Mouse (Mus musculus) midbrain, embryonic 14.5 days (tissue): ENCODE data around the gene Wnt1. TPM values are rescaled to one million over a fixed set of nuclear protein-coding genes. Genes with fewer than 3 reads are reported as not detected.

ENCODE experiments used
- ATAC-seq: fragments of 200-750 bp; cut with Nextera tagmentation; 2 replicates; pipeline ENCODE4 v1.8.0; 2017; ENCODE audit warnings: moderate number of reproducible peaks, moderate library complexity; ENCODE audit not compliant: low FRiP score, low TSS enrichment
- DNase-seq: peaks from one replicate; pipeline ENCODE4 v3.0.0-alpha.2; 2015
- H3K27ac ChIP-seq: fragments of 300-500 bp; sonication (generic); replicated peaks from 2 replicates; pipeline ENCODE4 v1.5.1; 2014; ENCODE audit warnings: mild to moderate bottlenecking, low read depth, low read length, moderate library complexity
- H3K27me3 ChIP-seq: fragments of 300-500 bp; sonication (generic); 2 replicates; pipeline ENCODE4 v1.6.1; 2014; ENCODE audit warnings: low read length, control low read depth, mixed read lengths; ENCODE audit not compliant: control insufficient read depth, insufficient read depth
- H3K36me3 ChIP-seq: fragments of 300-500 bp; sonication (generic); 2 replicates; pipeline ENCODE4 v1.6.1; 2014; ENCODE audit warnings: low read length, control low read depth; ENCODE audit not compliant: control insufficient read depth, insufficient read depth
- H3K4me1 ChIP-seq: fragments of 300-500 bp; sonication (generic); 2 replicates; pipeline ENCODE4 v1.6.1; 2014; ENCODE audit warnings: mild to moderate bottlenecking, antibody characterized with exemption, low read length, control low read depth; ENCODE audit not compliant: control insufficient read depth, insufficient read depth
- H3K4me2 ChIP-seq: fragments of 300-500 bp; sonication (generic); 2 replicates; pipeline ENCODE4 v1.6.1; 2014; ENCODE audit warnings: mild to moderate bottlenecking, low read length, moderate library complexity
- H3K4me3 ChIP-seq: fragments of 300-500 bp; sonication (generic); replicated peaks from 2 replicates; pipeline ENCODE4 v1.5.1; 2014; ENCODE audit warnings: low read depth, low read length
- H3K9ac ChIP-seq: fragments of 300-500 bp; sonication (generic); replicated peaks from 2 replicates; pipeline ENCODE4 v1.6.1; 2014; ENCODE audit warnings: mild to moderate bottlenecking, low read length, moderate library complexity
- H3K9me3 ChIP-seq: fragments of 300-500 bp; sonication (generic); 2 replicates; pipeline ENCODE4 v1.6.1; 2016; ENCODE audit warnings: low read length, control low read depth, mixed read lengths; ENCODE audit not compliant: control insufficient read depth
- WGBS: fragments of 180-500 bp; shearing (Covaris S2); extraction: QIAGEN DNeasy Blood & Tissue Kit; methylation state at CpG from one replicate; pipeline ENCODE4 v1.1.7; 2014; 5-methylcytosine and 5-hydroxymethylcytosine counted together
- polyA plus RNA-seq: library from polyadenylated mRNA; unstranded; fragments of >200 nt; fragmentation: Nextera tagmentation; extraction: Ambion mirVana; gene quantifications from 2 replicates; pipeline ENCODE4 v1.2.1, GENCODE M21; 2014

Wnt1 gene
- polyA plus RNA-seq, 1 experiment from 2014 or later = 4.1 TPM

- 8% methylated on average over 13 of the region's 13 CpGs for WGBS
- Histone ChIP-seq H3K9me3 (no peaks in the 10 kb centered on the region), H3K4me1 (peaks cover 12% of the 10 kb centered on the region; the same call in 1 of the 2 replicates), H3K27ac (no peak overlapping the region), H3K4me3 (peak overlapping the region; percentile 30), H3K4me2 (peak overlapping the region; percentile 51), H3K9ac (no peak overlapping the region; the same call in 1 of the 2 replicates), H3K36me3 (no peaks in the 10 kb centered on the region), H3K27me3 (peaks cover 96% of the 10 kb centered on the region)
- no peak for ATAC-seq
- DNase-seq = no peak
Measured at GRCm38 (mm10) chr15:98793141-98793698, 3.6 kb downstream of the Wnt1 start.

GRCm38 (mm10) chr15:98796803-98797595 lies 7.3 kb downstream of the Wnt1 start:
- peak overlapping the region; percentile 15; the same call in 1 of the 2 replicates for H3K4me2 ChIP-seq
- H3K27me3 ChIP-seq = peaks cover 82% of the 10 kb centered on the region
- H3K36me3 ChIP-seq = no peaks in the 10 kb centered on the region
- peaks cover 12% of the 10 kb centered on the region; the same call in 1 of the 2 replicates for H3K4me1 ChIP-seq
- DNase-seq (peak; percentile 83), ATAC-seq (no peak)
- H3K9me3 ChIP-seq = no peaks in the 10 kb centered on the region
- no peak overlapping the region; the same call in 1 of the 2 replicates for H3K9ac ChIP-seq
- H3K4me3 ChIP-seq = no peak overlapping the region
- no peak overlapping the region for H3K27ac ChIP-seq
- WGBS = 3% methylated on average over 13 of the region's 13 CpGs

- peak overlapping the region; percentile 22; the same call in 1 of the 2 replicates for H3K4me2 ChIP-seq
- under 1% methylated on average over 28 of the region's 28 CpGs for WGBS
- DNase-seq = peak; percentile 88
Measured at GRCm38 (mm10) chr15:98797835-98798492, 8.3 kb downstream of the Wnt1 start.

GRCm38 (mm10) chr15:98798903-98799302 lies 9.2 kb downstream of the Wnt1 start:
- H3K36me3 ChIP-seq = no peaks in the 10 kb centered on the region
- peaks cover 82% of the 10 kb centered on the region for H3K27me3 ChIP-seq
- no peak overlapping the region for H3K9ac ChIP-seq
- WGBS = 41% methylated on average over 3 of the region's 3 CpGs
- DNase-seq (peak; percentile 24), ATAC-seq (no peak)
- H3K4me1 ChIP-seq = peaks cover 12% of the 10 kb centered on the region; the same call in 1 of the 2 replicates
- H3K9me3 ChIP-seq = no peaks in the 10 kb centered on the region
- no peak overlapping the region for H3K4me2 ChIP-seq
- no peak overlapping the region for H3K4me3 ChIP-seq
- H3K27ac ChIP-seq = no peak overlapping the region

More at GRCm38 (mm10) chr15:98797835-98798492, 8.3 kb downstream of the Wnt1 start:
- H3K27me3 ChIP-seq = peaks cover 82% of the 10 kb centered on the region
- no peak overlapping the region for H3K4me3 ChIP-seq
- peaks cover 12% of the 10 kb centered on the region; the same call in 1 of the 2 replicates for H3K4me1 ChIP-seq
- no peaks in the 10 kb centered on the region for H3K36me3 ChIP-seq
- ATAC-seq = peak; percentile 88
- H3K9me3 ChIP-seq = no peaks in the 10 kb centered on the region
- no peak overlapping the region for H3K9ac ChIP-seq
- no peak overlapping the region; the same call in 1 of the 2 replicates for H3K27ac ChIP-seq

- 8% methylated on average over 12 of the region's 12 CpGs for WGBS
- H3K36me3 ChIP-seq = no peaks in the 10 kb centered on the region
- no peaks in the 10 kb centered on the region for H3K9me3 ChIP-seq
- H3K4me3 ChIP-seq = no peak overlapping the region
- H3K27me3 ChIP-seq = peaks cover 82% of the 10 kb centered on the region
- ATAC-seq (no peak), DNase-seq (peak; percentile 90)
- peaks cover 12% of the 10 kb centered on the region; the same call in 1 of the 2 replicates for H3K4me1 ChIP-seq
- H3K9ac ChIP-seq = no peak overlapping the region
- no peak overlapping the region for H3K27ac ChIP-seq
- H3K4me2 ChIP-seq = no peak overlapping the region
Measured at GRCm38 (mm10) chr15:98799396-98799795, 9.7 kb downstream of the Wnt1 start.

GRCm38 (mm10) chr15:98802926-98803325 lies 13.3 kb downstream of the Wnt1 start:
- Histone ChIP-seq H3K27ac (no peak overlapping the region), H3K27me3 (peaks cover 85% of the 10 kb centered on the region), H3K4me2 (no peak overlapping the region), H3K4me3 (no peak overlapping the region), H3K9ac (no peak overlapping the region), H3K4me1 (peaks cover 31% of the 10 kb centered on the region), H3K9me3 (no peaks in the 10 kb centered on the region), H3K36me3 (no peaks in the 10 kb centered on the region)
- no peak for ATAC-seq
- 7% methylated on average over 8 of the region's 8 CpGs for WGBS
- DNase-seq = no peak

GRCm38 (mm10) chr15:98804054-98804453 lies 14.4 kb downstream of the Wnt1 start:
- H3K9me3 ChIP-seq = no peaks in the 10 kb centered on the region
- H3K27ac ChIP-seq = no peak overlapping the region
- H3K27me3 ChIP-seq = peaks cover 93% of the 10 kb centered on the region
- WGBS = under 1% methylated on average over 32 of the region's 32 CpGs
- peaks cover 31% of the 10 kb centered on the region for H3K4me1 ChIP-seq
- H3K4me2 ChIP-seq = peak overlapping the region; percentile 26; the same call in 1 of the 2 replicates
- DNase-seq = peak; percentile 91
- no peak for ATAC-seq
- H3K9ac ChIP-seq = no peak overlapping the region
- H3K4me3 ChIP-seq = no peak overlapping the region; the same call in 1 of the 2 replicates
- H3K36me3 ChIP-seq = no peaks in the 10 kb centered on the region

GRCm38 (mm10) chr15:98805324-98806040 lies 15.8 kb downstream of the Wnt1 start:
- ATAC-seq = 0 out of 2 replicates have a peak, but pooled peaks have one; percentile 44
- peaks cover 96% of the 10 kb centered on the region for H3K27me3 ChIP-seq
- peaks cover 32% of the 10 kb centered on the region for H3K4me1 ChIP-seq
- H3K27ac ChIP-seq = no peak overlapping the region
- peak overlapping the region; percentile 44 for H3K4me3 ChIP-seq
- H3K4me2 ChIP-seq = peak overlapping the region; percentile 75
- WGBS = under 1% methylated on average over 64 of the region's 64 CpGs
- DNase-seq = peak; percentile 86
- peak overlapping the region; percentile 59 for H3K9ac ChIP-seq
- no peaks in the 10 kb centered on the region for H3K9me3 ChIP-seq
- no peaks in the 10 kb centered on the region for H3K36me3 ChIP-seq
